Mouse (Mus musculus): Measurements from ENCODE around the gene Nfic. TPM values are rescaled to one million over a fixed set of nuclear protein-coding genes. Genes with fewer than 3 reads are reported as not detected.

The Nfic gene
- total RNA-seq, 2 experiments from 2014 or later = 120 to 129 TPM

DNA sequence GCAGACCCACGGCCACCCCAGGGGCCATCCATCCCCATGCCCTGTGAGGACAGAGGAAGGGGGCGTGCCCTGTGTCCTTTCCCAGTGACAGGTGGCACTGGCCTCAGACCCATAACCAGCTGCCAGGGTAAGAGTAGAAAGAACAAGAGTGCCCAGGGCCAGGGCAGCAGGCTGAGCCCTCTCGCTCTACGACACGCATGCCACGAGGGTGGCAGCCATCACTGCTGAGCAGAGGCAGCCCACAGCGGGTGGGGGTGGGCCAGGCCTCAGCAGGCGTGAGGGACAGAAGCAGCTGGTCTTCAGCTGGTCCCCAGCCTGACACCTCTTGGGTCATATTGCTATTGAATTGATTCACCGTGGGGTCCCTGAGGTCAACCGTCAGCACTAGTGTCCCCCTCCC, 31.1 kb upstream of the Nfic start:
- DNase-seq (ENCODE audit: low spot score in 2 of 2) = no peak

DNA sequence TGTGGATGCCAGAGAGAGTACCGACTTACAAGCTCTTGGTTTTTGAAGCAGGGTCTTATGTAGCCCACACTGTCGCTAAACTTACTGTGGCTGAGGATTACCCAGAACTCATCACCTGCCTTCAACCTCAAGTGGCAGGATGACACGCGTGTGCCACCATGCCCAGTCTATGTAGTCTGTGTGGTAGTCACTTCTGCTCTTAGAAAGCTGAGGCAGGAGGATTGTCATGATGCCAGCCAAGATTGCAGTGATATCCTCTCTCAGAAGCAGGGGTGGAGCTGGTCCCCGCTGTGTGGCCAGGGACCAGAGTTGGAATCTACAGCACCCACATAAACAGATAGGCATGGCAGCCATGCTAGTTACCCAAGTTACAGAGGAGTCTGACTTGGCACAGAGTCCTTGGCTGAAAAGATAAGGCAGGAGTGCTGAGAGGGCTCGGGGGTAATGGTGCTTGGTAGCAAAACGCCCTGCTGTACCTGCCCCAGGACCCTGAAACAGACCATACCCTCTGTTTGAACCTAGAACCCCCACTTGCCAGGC, 30.1 kb upstream of the Nfic start:
- DNase-seq (ENCODE audit: low spot score in 2 of 2) = no peak

- DNase-seq (ENCODE audit: low spot score in 2 of 2) = no peak
Measured at GRCm38 (mm10) chr10:81485060-81485449, 29.6 kb upstream of the Nfic start.

- DNase-seq (ENCODE audit: low spot score in 2 of 2) = no peak
Measured at GRCm38 (mm10) chr10:81484441-81485059, 29.1 kb upstream of the Nfic start.

- DNase-seq (ENCODE audit: low spot score in 2 of 2) = no peak
Measured at GRCm38 (mm10) chr10:81483983-81484382, 28.5 kb upstream of the Nfic start.

DNA sequence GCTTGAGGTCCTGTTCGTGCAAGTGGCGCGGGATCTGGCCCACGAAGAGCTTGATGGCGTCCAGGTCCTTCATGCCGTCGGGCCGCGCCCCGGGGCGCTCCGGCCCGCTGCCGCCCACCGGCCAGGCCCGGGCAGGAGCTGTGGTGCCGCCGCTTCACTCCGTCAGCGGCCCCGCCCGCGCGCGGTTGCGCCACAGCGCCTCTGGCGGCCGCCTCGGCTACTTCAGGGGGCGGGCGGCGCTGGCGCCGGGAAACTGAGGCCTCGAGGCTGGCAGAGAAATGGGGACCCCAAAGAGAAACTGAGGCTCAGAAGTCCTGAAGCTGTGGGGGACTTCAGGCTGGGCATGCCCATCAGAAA, 27.1 kb upstream of the Nfic start, which contains the start of gene Celf5:
Celf5 (minus strand) TSS at position 177 of the 357 bp plus-strand sequence.
- DNase-seq (ENCODE audit: low spot score in 2 of 2) = peak in 1 of 2 experiments; percentile 46

- DNase-seq (ENCODE audit: low spot score in 2 of 2) = no peak
Measured at GRCm38 (mm10) chr10:81481605-81482532, 26.4 kb upstream of the Nfic start.

DNA sequence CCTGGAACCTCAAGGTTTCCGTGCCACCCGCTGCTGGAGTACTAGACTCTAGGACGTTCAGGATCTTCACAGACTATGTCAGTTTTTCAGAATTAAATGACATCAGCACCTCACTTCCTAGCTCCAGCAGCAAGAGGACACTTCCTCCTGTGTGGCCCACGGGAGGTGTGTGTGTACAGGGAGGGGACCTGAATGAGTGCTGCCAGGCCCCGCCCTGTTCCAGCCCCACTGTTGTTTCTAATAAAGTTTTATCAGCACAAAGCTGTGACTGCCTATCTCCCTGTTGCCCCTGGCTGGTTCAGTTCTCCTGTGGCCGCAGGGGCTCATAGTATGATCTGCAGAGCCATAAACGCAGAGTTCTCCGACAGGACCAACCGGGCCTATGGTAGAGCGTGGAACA, 19.0 kb upstream of the Nfic start:
- no peak for DNase-seq (ENCODE audit: low spot score in 2 of 2)

DNA sequence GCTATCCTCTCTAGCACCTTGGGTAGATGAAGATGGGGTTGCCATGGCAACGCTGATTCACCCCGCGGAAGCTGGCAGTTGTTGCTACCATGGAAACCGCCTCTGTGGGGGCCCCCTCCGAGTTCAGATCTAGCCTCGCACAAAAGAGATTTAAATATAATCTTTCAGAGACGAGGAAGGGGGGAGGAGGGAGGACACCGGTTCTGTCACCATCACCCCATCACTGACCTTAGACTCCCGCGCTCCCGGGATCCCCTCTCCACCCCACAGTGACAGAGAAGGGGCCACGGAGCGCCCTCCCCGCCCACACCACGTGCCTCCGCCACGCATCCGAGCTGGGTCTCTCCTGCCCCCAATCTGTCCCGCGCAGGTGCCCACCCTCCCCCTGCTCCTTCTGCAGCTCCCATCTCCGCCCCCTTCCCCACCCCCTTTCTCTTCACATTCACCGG, 17.6 kb upstream of the Nfic start:
- no peak for DNase-seq (ENCODE audit: low spot score in 2 of 2)

DNA sequence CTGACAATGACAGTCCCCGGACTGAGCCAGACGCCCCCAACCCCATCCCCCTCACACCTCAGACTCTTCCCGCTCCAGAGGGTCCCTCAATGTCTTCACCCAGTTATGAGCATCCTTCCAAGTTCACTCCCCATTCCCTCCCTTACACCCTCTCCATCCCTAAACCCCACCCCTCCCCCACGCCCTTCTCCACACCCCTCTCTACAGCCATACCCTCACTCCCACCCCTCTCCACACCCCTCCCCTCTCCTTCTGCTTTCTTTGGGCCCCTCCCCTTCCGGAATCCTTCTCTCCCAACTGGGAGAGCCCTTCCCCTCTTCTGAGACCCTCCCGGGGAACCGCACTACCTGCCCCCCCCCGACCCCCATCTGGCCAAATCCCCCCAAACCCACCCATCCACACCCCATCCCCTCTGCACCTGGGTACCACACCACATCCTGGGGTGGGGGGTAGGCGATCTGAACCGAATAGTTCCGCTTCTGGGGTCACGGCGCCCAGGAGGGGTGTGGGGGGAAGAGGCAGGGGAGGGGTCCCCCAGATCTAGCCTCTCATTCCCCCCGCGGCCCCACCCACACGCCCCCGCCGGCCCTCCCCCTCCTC, 17.1 kb upstream of the Nfic start:
- DNase-seq (ENCODE audit: low spot score in 2 of 2) = no peak

DNA sequence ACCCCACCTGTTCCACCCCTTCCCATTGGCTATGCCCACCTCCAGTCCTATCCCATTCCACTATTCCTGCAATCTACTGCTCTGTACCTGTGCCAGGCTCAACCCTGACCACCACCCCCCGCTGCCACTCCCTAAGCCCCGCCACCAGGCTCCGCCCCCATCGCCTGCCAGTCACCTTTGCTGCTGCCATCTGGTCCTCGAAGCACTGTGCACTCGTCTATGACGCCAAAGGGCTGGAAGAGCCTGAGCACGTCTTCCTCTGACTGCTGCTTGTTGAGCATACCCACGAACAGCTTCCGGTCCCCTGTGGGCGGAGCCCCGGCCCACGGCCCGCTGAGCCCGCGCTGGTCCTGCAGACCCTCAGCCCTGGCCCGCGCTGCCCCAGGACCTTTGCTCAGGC, 15.0 kb upstream of the Nfic start:
- DNase-seq (ENCODE audit: low spot score in 2 of 2) = no peak

GRCm38 (mm10) chr10:81469253-81469652, 13.8 kb upstream of the Nfic start:
- DNase-seq (ENCODE audit: low spot score in 2 of 2) = no peak

DNA sequence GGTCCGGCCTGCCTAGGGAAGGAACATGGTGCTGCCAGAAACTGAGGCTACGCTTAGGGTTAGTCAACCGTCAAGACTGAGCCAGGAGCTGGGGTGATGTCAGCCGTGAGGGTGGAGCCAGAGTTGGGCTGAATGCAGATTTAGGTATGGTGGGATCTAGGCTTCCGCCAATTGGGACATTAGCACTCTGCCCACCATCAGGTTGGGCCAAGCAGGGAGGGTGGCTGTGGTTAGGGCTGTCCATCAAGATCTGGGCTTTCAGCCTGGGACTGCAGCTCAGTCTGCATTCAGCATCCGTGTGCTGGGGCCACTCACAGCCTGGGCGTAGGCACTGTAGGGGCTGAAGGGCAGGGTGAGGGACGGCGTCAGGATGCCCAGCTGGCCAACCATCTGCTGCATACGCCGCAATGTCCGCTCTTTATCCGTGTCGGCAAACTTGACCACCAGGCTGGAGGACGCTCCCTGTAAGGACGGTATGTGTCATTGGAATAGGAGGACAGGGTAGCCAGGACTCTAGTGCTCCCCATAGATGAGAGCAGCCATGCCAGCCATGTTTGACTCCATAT, 12.3 kb upstream of the Nfic start:
- DNase-seq (ENCODE audit: low spot score in 2 of 2) = no peak

GRCm38 (mm10) chr10:81466881-81467280, 11.4 kb upstream of the Nfic start:
- no peak for DNase-seq (ENCODE audit: low spot score in 2 of 2)

GRCm38 (mm10) chr10:81466066-81466465, 10.6 kb upstream of the Nfic start:
- no peak for DNase-seq (ENCODE audit: low spot score in 2 of 2)

DNA sequence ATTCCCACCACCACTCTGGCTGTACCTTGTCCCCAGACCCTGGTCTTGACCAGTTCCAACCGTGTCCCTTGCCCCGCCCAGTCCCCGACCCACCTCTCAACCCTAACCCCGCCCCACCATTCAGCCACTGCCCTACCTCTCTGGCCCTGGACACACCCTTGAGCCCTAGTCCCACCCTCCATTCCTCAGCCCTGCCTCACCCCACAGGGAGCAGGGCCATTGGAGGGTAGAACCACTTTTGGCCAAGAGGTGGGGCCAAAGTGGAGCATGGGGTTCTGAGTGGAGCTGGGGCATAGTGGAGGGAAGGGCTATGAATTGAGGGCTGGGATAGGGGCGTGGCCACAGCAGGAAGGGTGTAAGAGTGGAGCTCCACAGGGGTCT, 9.8 kb upstream of the Nfic start:
- no peak for DNase-seq (ENCODE audit: low spot score in 2 of 2)

- DNase-seq (ENCODE audit: low spot score in 2 of 2) = no peak
Measured at GRCm38 (mm10) chr10:81464405-81465264, 9.2 kb upstream of the Nfic start.

- no peak for DNase-seq (ENCODE audit: low spot score in 2 of 2)
Measured at GRCm38 (mm10) chr10:81463531-81463930, 8.1 kb upstream of the Nfic start.

DNA sequence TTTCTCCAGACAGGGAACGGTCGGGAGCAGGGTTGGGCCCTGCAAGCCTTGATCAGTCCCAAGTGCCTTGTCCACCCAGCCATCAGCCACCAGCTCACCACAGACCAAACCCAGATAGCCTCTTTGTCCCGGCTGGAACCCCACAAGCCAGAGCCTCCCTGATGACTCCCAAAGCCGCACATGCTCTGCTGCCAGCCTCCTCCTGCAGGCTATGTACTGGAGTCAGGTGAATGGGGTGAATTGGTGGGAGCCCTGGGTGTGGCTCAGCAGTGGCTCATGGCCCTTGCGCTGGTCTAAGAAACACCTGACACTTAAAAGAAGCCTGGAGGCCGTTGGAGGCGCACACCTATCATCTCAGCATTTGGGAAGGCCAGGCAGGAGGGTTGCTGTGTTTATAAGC, 7.5 kb upstream of the Nfic start:
- DNase-seq (ENCODE audit: low spot score in 2 of 2) = no peak

GRCm38 (mm10) chr10:81462415-81462804, 7.0 kb upstream of the Nfic start:
- DNase-seq (ENCODE audit: low spot score in 2 of 2) = no peak

Data from adrenal gland, postnatal 4 days (tissue).